Mouse (Mus musculus) bone marrow macrophage, adult 2 months (primary cell): ENCODE measurements around the gene Gtf3c1.

Experiments used
- CTCF ChIP-seq: IDR thresholded peaks from 2 replicates; pipeline ENCODE4 v1.5.1; 2012; ENCODE audit warnings: low read depth, mild to moderate bottlenecking, low read length, moderate library complexity
- POLR2A ChIP-seq: IDR thresholded peaks from 2 replicates; pipeline ENCODE4 v1.6.1; 2012; ENCODE audit warnings: mild to moderate bottlenecking, low read depth, low read length, borderline replicate concordance

- no peak for TF ChIP-seq POLR2A
- peak; percentile 99 for TF ChIP-seq CTCF
Measured at GRCm38 (mm10) chr7:125638870-125639386, 68.7 kb downstream of the Gtf3c1 start.
